Mouse (Mus musculus): ENCODE measurements around the gene Tenm3. TPM values are rescaled to one million over a fixed set of nuclear protein-coding genes. Genes with fewer than 3 reads are reported as not detected.

Tenm3 gene
- polyA plus RNA-seq, 1 experiment, result 12.8 TPM

DNA sequence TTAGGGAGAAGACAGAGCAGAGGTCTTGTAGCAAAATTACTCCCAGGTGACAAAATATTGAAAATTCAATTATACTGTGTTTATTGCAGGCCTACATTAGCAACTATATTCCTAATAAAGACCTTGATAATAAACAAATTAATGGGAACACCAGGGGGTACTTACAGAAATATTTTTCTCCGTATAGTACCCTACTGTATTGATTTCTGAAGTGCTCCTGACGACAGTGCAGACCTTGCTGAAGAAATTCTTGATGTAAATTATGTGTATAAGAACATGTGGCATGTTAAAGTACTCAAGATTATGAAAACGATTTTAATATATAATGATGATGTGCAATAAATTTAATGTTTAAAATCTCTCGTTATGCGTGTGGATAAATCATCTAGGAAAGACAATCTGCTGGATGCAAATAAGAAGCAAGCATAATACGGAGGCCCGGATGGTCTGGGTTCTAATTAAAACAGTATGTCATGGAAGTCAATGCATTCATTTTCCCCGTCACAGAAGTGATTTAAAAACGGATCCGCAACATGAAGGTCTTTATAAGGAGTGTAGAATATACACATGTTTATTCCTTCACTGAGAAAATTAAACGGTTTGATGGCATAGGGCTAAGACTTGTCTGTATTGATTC, 221.1 kb downstream of the Tenm3 start:
- Histone ChIP-seq H3ac (ENCODE audit: control insufficient read depth, insufficient read length) (no peak overlapping the region), H3K36me3 (ENCODE audit: control insufficient read depth, insufficient read depth) (no peaks in the 10 kb centered on the region), H3K4me3 (no peak overlapping the region), H3K27me3 (ENCODE audit: control insufficient read depth, insufficient read depth, insufficient read length) (no peaks in the 10 kb centered on the region), H3K79me2 (ENCODE audit: control insufficient read depth, insufficient read depth) (no peaks in the 10 kb centered on the region), H3K4me2 (ENCODE audit: low read depth) (no peak overlapping the region)
- TF ChIP-seq E2F4 (IDR thresholded peaks at IDR 0.05; ENCODE audit: insufficient read depth) (no peak), POLR2A (IDR thresholded peaks at IDR 0.05; ENCODE audit: insufficient read length, low read depth) (no peak), MAX (IDR thresholded peaks at IDR 0.05; ENCODE audit: low read depth) (no peak), POLR2AphosphoS2 (IDR thresholded peaks at IDR 0.05; ENCODE audit: insufficient read length, low read depth) (no peak), USF1 (IDR thresholded peaks at IDR 0.05; ENCODE audit: low read depth) (no peak), TCF3 (IDR thresholded peaks at IDR 0.05; ENCODE audit: insufficient read length, low read depth) (no peak), CEBPB (IDR thresholded peaks at IDR 0.05; ENCODE audit: insufficient read depth, poor library complexity, severe bottlenecking) (no peak), REST (IDR thresholded peaks at IDR 0.05; ENCODE audit: insufficient read depth, insufficient read length) (no peak), TCF12 (IDR thresholded peaks at IDR 0.05; ENCODE audit: insufficient read depth, poor library complexity, severe bottlenecking) (no peak), SRF (IDR thresholded peaks at IDR 0.05; ENCODE audit: control insufficient read depth, insufficient read length, low read depth) (no peak), MYOD1 (IDR thresholded peaks at IDR 0.05; ENCODE audit: control insufficient read depth in 1 of 3, insufficient read length in 2 of 3, low read depth in 2 of 3) (no peak), MYOG (IDR thresholded peaks at IDR 0.05; ENCODE audit: control insufficient read depth in 1 of 3, insufficient read depth in 1 of 3, insufficient read length in 2 of 3, low read depth in 2 of 3) (no peak)

DNA sequence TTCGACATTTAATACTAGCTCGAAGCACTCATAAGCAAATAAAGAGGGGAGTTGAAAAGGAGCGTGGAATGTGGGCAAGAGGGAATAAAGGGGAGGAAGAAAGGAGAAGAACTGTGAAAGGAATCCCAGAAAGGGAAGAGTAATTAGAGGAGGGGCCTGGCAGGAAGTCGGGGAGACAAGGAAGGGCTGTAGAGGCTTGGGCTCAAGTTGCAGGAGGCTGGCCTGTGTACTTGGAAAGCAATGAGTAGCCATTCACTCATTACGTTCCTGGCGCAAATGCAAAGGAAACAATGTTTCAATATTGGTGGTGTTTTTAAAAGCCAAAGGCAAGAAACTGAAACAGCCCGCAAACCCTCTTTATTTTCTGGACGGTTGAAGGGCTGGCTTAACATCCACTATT, 228.7 kb downstream of the Tenm3 start:
- no peak overlapping the region for H3K4me2 ChIP-seq (ENCODE audit: low read depth)
- H3K4me3 ChIP-seq, result no peak overlapping the region
- H3K79me2 ChIP-seq (ENCODE audit: control insufficient read depth, insufficient read depth), result no peaks in the 10 kb centered on the region
- H3K27me3 ChIP-seq (ENCODE audit: control insufficient read depth, insufficient read depth, insufficient read length), result no peaks in the 10 kb centered on the region
- TF ChIP-seq CEBPB (IDR thresholded peaks at IDR 0.05; ENCODE audit: insufficient read depth, poor library complexity, severe bottlenecking), result no peak
- no peak for TF ChIP-seq USF1 (IDR thresholded peaks at IDR 0.05; ENCODE audit: low read depth)
- no peak for TF ChIP-seq MYOD1 (IDR thresholded peaks at IDR 0.05; ENCODE audit: control insufficient read depth in 1 of 3, insufficient read length in 2 of 3, low read depth in 2 of 3)
- no peak for TF ChIP-seq MAX (IDR thresholded peaks at IDR 0.05; ENCODE audit: low read depth)
- TF ChIP-seq POLR2AphosphoS2 (IDR thresholded peaks at IDR 0.05; ENCODE audit: insufficient read length, low read depth), result no peak
- TF ChIP-seq SRF (IDR thresholded peaks at IDR 0.05; ENCODE audit: control insufficient read depth, insufficient read length, low read depth), result no peak
- TF ChIP-seq TCF12 (IDR thresholded peaks at IDR 0.05; ENCODE audit: insufficient read depth, poor library complexity, severe bottlenecking), result no peak
- TF ChIP-seq TCF3 (IDR thresholded peaks at IDR 0.05; ENCODE audit: insufficient read length, low read depth), result no peak
- no peak for TF ChIP-seq POLR2A (IDR thresholded peaks at IDR 0.05; ENCODE audit: insufficient read length, low read depth)
- no peak for TF ChIP-seq E2F4 (IDR thresholded peaks at IDR 0.05; ENCODE audit: insufficient read depth)
- no peak for TF ChIP-seq REST (IDR thresholded peaks at IDR 0.05; ENCODE audit: insufficient read depth, insufficient read length)
- TF ChIP-seq MYOG (IDR thresholded peaks at IDR 0.05; ENCODE audit: control insufficient read depth in 1 of 3, insufficient read depth in 1 of 3, insufficient read length in 2 of 3, low read depth in 2 of 3), result no peak
- no peaks in the 10 kb centered on the region for H3K36me3 ChIP-seq (ENCODE audit: control insufficient read depth, insufficient read depth)
- no peak overlapping the region for H3ac ChIP-seq (ENCODE audit: control insufficient read depth, insufficient read length)

DNA sequence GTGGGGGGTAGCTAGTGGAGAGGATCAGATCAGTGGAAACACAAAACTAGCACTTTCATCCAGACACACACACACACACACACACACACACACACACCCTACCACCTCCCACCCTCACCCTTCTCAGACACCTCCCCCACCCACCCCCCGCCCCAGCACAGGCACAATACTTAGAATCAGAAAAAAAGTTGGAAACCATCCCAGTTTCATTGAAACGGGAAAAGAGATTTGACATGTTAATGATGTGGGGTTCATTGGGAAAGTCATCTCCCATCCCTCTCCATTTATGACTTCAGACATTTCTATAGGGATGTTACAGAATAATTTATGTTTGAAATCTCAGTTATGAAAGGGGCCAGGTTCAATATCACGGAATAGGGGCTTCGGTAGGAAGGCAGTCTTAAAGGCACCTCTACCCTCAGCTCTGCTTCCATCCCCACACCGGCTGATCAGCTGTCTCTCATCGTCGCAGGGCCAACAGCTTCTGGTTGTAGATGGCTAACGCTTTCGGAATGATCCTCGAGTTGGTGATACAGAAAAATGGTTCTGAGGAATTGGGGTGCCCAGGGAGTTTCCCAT, 231.7 kb downstream of the Tenm3 start:
- no peak overlapping the region for H3K4me3 ChIP-seq
- TF ChIP-seq POLR2A (IDR thresholded peaks at IDR 0.05; ENCODE audit: insufficient read length, low read depth), result no peak
- TF ChIP-seq REST (IDR thresholded peaks at IDR 0.05; ENCODE audit: insufficient read depth, insufficient read length), result no peak
- no peak for TF ChIP-seq E2F4 (IDR thresholded peaks at IDR 0.05; ENCODE audit: insufficient read depth)
- TF ChIP-seq MYOD1 (IDR thresholded peaks at IDR 0.05; ENCODE audit: control insufficient read depth in 1 of 3, insufficient read length in 2 of 3, low read depth in 2 of 3), result no peak
- TF ChIP-seq TCF12 (IDR thresholded peaks at IDR 0.05; ENCODE audit: insufficient read depth, poor library complexity, severe bottlenecking), result no peak
- TF ChIP-seq USF1 (IDR thresholded peaks at IDR 0.05; ENCODE audit: low read depth), result no peak
- no peak for TF ChIP-seq CEBPB (IDR thresholded peaks at IDR 0.05; ENCODE audit: insufficient read depth, poor library complexity, severe bottlenecking)
- no peak for TF ChIP-seq POLR2AphosphoS2 (IDR thresholded peaks at IDR 0.05; ENCODE audit: insufficient read length, low read depth)
- no peak for TF ChIP-seq MAX (IDR thresholded peaks at IDR 0.05; ENCODE audit: low read depth)
- no peak for TF ChIP-seq TCF3 (IDR thresholded peaks at IDR 0.05; ENCODE audit: insufficient read length, low read depth)
- no peak for TF ChIP-seq MYOG (IDR thresholded peaks at IDR 0.05; ENCODE audit: control insufficient read depth in 1 of 3, insufficient read depth in 1 of 3, insufficient read length in 2 of 3, low read depth in 2 of 3)
- TF ChIP-seq SRF (IDR thresholded peaks at IDR 0.05; ENCODE audit: control insufficient read depth, insufficient read length, low read depth), result no peak
- H3ac ChIP-seq (ENCODE audit: control insufficient read depth, insufficient read length), result no peak overlapping the region
- no peaks in the 10 kb centered on the region for H3K79me2 ChIP-seq (ENCODE audit: control insufficient read depth, insufficient read depth)
- no peaks in the 10 kb centered on the region for H3K36me3 ChIP-seq (ENCODE audit: control insufficient read depth, insufficient read depth)
- H3K4me2 ChIP-seq (ENCODE audit: low read depth), result no peak overlapping the region
- no peaks in the 10 kb centered on the region for H3K27me3 ChIP-seq (ENCODE audit: control insufficient read depth, insufficient read depth, insufficient read length)

DNA sequence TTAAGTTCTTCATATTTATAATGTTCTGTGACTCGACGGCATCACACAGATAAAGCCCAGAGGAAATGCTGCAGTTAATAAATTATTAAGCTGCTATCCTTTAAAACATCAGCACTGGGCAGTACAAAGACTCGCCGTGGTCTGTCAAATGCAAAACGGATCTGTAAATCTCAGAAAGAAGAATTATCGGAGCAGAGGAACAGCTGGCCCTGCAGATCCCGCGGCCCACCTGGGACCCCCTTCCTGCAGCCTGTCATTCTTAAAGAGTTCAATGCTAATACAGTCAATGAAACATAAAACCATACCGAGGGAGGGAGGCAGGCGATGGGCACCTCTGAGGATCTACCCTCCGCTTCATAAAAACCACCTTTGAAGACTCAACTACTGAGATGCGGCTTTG, 232.6 kb downstream of the Tenm3 start:
- Histone ChIP-seq H3K36me3 (ENCODE audit: control insufficient read depth, insufficient read depth) (no peaks in the 10 kb centered on the region), H3K4me2 (ENCODE audit: low read depth) (no peak overlapping the region), H3ac (ENCODE audit: control insufficient read depth, insufficient read length) (no peak overlapping the region), H3K27me3 (ENCODE audit: control insufficient read depth, insufficient read depth, insufficient read length) (no peaks in the 10 kb centered on the region), H3K79me2 (ENCODE audit: control insufficient read depth, insufficient read depth) (no peaks in the 10 kb centered on the region), H3K4me3 (no peak overlapping the region)
- no peak for TF ChIP-seq MYOD1 (IDR thresholded peaks at IDR 0.05; ENCODE audit: control insufficient read depth in 1 of 3, insufficient read length in 2 of 3, low read depth in 2 of 3)
- TF ChIP-seq USF1 (IDR thresholded peaks at IDR 0.05; ENCODE audit: low read depth), result no peak
- no peak for TF ChIP-seq REST (IDR thresholded peaks at IDR 0.05; ENCODE audit: insufficient read depth, insufficient read length)
- no peak for TF ChIP-seq POLR2A (IDR thresholded peaks at IDR 0.05; ENCODE audit: insufficient read length, low read depth)
- no peak for TF ChIP-seq TCF12 (IDR thresholded peaks at IDR 0.05; ENCODE audit: insufficient read depth, poor library complexity, severe bottlenecking)
- no peak for TF ChIP-seq CEBPB (IDR thresholded peaks at IDR 0.05; ENCODE audit: insufficient read depth, poor library complexity, severe bottlenecking)
- TF ChIP-seq MYOG (IDR thresholded peaks at IDR 0.05; ENCODE audit: control insufficient read depth in 1 of 3, insufficient read depth in 1 of 3, insufficient read length in 2 of 3, low read depth in 2 of 3), result no peak
- TF ChIP-seq MAX (IDR thresholded peaks at IDR 0.05; ENCODE audit: low read depth), result no peak
- no peak for TF ChIP-seq POLR2AphosphoS2 (IDR thresholded peaks at IDR 0.05; ENCODE audit: insufficient read length, low read depth)
